Mouse (Mus musculus) lung, adult 2 months (tissue): Measurements from ENCODE around the gene Hivep1.

ENCODE experiments used
- CTCF ChIP-seq: fragments of 200-500 bp; IDR thresholded peaks from 2 replicates; pipeline ENCODE4 v1.5.1; 2011; ENCODE audit warnings: mild to moderate bottlenecking, low read length, control low read depth; ENCODE audit not compliant: insufficient read depth
- POLR2A ChIP-seq: fragments of 200-500 bp; IDR thresholded peaks from 2 replicates; pipeline ENCODE4 v1.6.1; 2011; ENCODE audit warnings: low read depth, mild to moderate bottlenecking, control low read depth, low read length, borderline replicate concordance; ENCODE audit errors: extremely low read depth

DNA sequence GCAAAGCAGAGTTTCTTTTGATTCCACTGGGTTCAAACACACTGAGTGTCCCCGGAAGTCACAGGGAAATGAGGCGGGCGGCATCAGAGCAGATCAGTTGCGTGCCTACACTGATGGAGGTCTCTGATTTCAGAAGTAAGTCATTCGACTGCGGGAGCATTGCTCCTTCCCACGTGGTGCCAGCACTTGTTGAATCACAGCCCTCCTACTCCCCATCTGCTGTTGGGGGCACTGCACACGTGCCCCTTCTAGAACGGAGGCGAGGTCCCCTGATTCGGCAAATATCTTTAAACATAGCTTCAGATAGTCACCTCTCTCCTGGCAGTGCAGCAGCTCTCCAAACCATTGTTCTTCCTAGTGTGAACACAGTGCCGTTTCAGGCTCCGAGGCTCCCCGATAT, 106.4 kb downstream of the Hivep1 start:
- TF ChIP-seq CTCF, result no peak
- no peak for TF ChIP-seq POLR2A
